Mouse (Mus musculus) heart, embryonic 16.5 days (tissue): Measurements from ENCODE around the gene Ranbp6. TPM values are rescaled to one million over a fixed set of nuclear protein-coding genes. Genes with fewer than 3 reads are reported as not detected.
A peak's percentile ranks its signal among the peaks of the same experiment; 100 is the strongest.

Source experiments
- ATAC-seq: fragments of 200-750 bp; cut with Nextera tagmentation; replicated peaks from 2 replicates; pipeline ENCODE4 v1.8.0; 2017; ENCODE audit warnings: moderate number of reproducible peaks; ENCODE audit not compliant: insufficient read depth, low FRiP score; ENCODE audit errors: extremely low read depth
- H3K27ac ChIP-seq: fragments of 300-500 bp; sonication (generic); 2 replicates; pipeline ENCODE4 v1.5.1; 2014; ENCODE audit warnings: mild to moderate bottlenecking, low read length, control low read depth, moderate library complexity
- H3K27me3 ChIP-seq: fragments of 300-500 bp; sonication (generic); 2 replicates; pipeline ENCODE4 v1.6.1; 2014; ENCODE audit warnings: low read length, mixed read lengths; ENCODE audit not compliant: control insufficient read depth, insufficient read depth
- H3K36me3 ChIP-seq: fragments of 300-500 bp; sonication (generic); 2 replicates; pipeline ENCODE4 v1.6.1; 2014; ENCODE audit not compliant: control insufficient read depth, insufficient read depth
- H3K4me1 ChIP-seq: fragments of 300-500 bp; sonication (generic); 2 replicates; pipeline ENCODE4 v1.6.1; 2014; ENCODE audit warnings: low read length, mixed read lengths; ENCODE audit not compliant: control insufficient read depth, insufficient read depth
- H3K4me2 ChIP-seq: fragments of 300-500 bp; sonication (generic); 2 replicates; pipeline ENCODE4 v1.6.1; 2014; ENCODE audit warnings: low read depth, mild to moderate bottlenecking, control low read depth, low read length
- H3K4me3 ChIP-seq: fragments of 300-500 bp; sonication (generic); 2 replicates; pipeline ENCODE4 v1.5.1; 2014; ENCODE audit warnings: mild to moderate bottlenecking, control low read depth, low read length
- H3K9ac ChIP-seq: fragments of 300-500 bp; sonication (generic); 2 replicates; pipeline ENCODE4 v1.6.1; 2014; ENCODE audit warnings: low read length, control low read depth
- H3K9me3 ChIP-seq: fragments of 300-500 bp; sonication (generic); replicated peaks from 2 replicates; pipeline ENCODE4 v1.6.1; 2016; ENCODE audit warnings: low read length; ENCODE audit not compliant: control insufficient read depth
- WGBS: fragments of 180-500 bp; shearing (Covaris S2); extraction: QIAGEN DNeasy Blood & Tissue Kit; methylation state at CpG from one replicate; pipeline ENCODE4 v1.1.7; 2014; 5-methylcytosine and 5-hydroxymethylcytosine counted together
- polyA plus RNA-seq: library from polyadenylated mRNA; unstranded; fragments of >200 nt; fragmentation: Nextera tagmentation; extraction: Ambion mirVana; gene quantifications from 2 replicates; pipeline ENCODE4 v1.2.1, GENCODE M21; 2015

The Ranbp6 gene
- polyA plus RNA-seq, 1 experiment from 2014 or later: 16.4 TPM

- H3K4me2 ChIP-seq: no peak overlapping the region
- 0 out of 2 replicates have a peak, but pooled peaks cover 2% of the 10 kb centered on the region for H3K9me3 ChIP-seq
- H3K4me3 ChIP-seq: no peak overlapping the region
- no peaks in the 10 kb centered on the region for H3K36me3 ChIP-seq
- H3K9ac ChIP-seq: no peak overlapping the region
- 51% methylated on average over 6 of the region's 6 CpGs for WGBS
- no peak for ATAC-seq
- no peaks in the 10 kb centered on the region for H3K4me1 ChIP-seq
- no peaks in the 10 kb centered on the region for H3K27me3 ChIP-seq
- H3K27ac ChIP-seq: no peak overlapping the region
Measured at GRCm38 (mm10) chr19:29824034-29824700, 11.4 kb upstream of the Ranbp6 start.

DNA sequence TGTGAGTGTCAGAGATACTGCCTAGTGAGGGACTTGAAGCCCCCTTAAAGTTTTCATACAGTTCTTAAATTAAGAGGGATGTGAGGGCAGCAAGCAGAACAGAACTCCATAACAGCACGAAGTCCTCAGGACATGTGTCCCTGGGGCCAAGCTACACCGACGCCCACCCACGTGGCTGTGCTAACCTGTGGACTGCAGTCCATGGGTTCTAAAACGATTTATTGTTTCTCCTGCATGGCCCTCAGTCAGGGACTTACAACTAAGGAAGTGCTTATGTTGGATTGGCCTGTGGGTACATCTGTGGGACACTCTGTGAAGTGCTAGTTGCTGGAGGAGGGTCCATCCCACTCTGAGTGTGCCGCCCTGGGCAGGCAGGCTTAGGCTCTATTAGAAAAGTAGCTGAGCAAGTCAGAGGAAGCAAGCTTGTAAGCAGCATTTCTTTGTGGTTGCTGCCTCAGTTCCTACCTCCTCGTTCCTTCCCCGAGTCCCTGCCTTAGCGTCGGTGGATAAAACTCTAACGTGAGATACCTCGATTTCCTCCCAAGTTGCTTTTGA is 10.8 kb upstream of the Ranbp6 start:
- Histone ChIP-seq H3K4me2 (no peak overlapping the region), H3K4me3 (no peak overlapping the region), H3K27me3 (no peaks in the 10 kb centered on the region), H3K9ac (no peak overlapping the region), H3K36me3 (no peaks in the 10 kb centered on the region), H3K9me3 (0 out of 2 replicates have a peak, but pooled peaks cover 2% of the 10 kb centered on the region), H3K4me1 (no peaks in the 10 kb centered on the region), H3K27ac (no peak overlapping the region)
- WGBS: 58% methylated on average over 12 of the region's 12 CpGs
- no peak for ATAC-seq

GRCm38 (mm10) chr19:29820966-29821365 is 8.2 kb upstream of the Ranbp6 start:
- Histone ChIP-seq H3K36me3 (no peaks in the 10 kb centered on the region), H3K27ac (no peak overlapping the region), H3K4me3 (no peak overlapping the region), H3K4me1 (no peaks in the 10 kb centered on the region), H3K27me3 (no peaks in the 10 kb centered on the region), H3K9ac (no peak overlapping the region), H3K9me3 (0 out of 2 replicates have a peak, but pooled peaks cover 2% of the 10 kb centered on the region), H3K4me2 (no peak overlapping the region)
- no peak for ATAC-seq

DNA sequence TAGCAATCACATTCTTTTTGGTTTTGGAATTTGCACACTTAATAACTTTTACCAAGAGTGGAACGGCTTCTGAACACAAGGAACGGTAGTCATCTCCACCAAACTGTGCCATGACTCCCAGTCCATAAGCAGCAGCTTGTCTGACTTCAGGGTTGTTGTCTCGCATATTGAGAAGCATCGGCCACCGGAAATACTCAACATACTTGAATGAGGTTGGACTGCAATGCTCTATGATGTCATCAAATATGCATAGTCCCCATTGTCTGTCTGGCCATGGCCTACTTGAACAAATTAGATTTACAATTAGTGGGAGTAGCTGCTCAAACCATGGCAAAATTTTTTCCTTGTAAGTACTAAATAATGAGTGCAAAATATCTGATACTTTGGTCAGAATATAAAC is 2.8 kb downstream of the Ranbp6 start:
- Histone ChIP-seq H3K4me3 (no peak overlapping the region), H3K9me3 (no peaks in the 10 kb centered on the region), H3K27me3 (no peaks in the 10 kb centered on the region; the same call in 1 of the 2 replicates), H3K27ac (no peak overlapping the region), H3K9ac (no peak overlapping the region), H3K4me1 (peaks cover 9% of the 10 kb centered on the region), H3K4me2 (no peak overlapping the region), H3K36me3 (peaks cover 17% of the 10 kb centered on the region)
- 92% methylated on average over 5 of the region's 5 CpGs for WGBS
- ATAC-seq: no peak

DNA sequence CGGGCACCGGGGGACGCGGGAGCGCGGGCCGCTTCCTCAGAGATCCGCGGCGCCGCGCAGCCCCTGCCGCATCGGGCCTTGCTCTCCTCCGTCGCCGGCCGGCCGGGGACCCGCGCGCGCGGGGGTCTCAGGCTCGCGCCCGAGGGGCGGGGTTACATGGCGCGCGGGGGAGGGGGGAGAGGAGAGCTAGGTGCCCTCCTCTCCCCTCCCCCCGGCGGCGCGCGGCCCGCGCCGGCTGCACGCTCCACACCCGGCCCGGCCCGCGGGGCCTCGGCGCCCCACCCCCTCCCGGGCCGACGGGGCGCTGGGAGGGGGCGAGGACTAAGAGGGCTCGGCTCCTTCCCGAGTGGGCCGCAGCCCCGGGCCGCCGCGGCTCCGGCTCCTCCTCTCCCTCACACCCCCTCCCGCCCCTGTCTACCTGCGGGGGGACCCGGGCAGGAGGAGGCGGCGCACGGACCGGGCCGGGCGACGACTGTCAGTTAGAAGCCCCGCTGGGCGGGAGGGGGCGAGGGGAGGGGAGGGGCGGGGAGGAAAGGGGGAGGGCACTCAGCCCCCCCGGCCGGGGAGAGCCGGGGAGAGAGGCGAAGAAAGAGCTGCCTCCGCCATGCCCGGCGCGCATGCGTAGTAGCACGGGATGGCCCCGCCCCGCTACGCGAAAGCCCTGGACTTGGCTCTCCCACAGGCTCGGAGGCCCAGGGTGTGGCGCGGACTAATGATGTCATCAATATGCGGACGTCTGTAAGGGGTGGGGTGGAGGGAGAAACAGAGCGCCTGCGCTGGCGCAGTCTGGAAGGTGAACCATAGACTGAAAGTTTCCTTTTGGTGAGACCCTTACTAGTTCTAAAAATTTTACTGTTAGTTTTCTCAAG is 6.6 kb downstream of the Ranbp6 start, which contains the start of gene 9930021J03Rik:
Gene 9930021J03Rik, minus strand, starts transcription at position 73 of the 869 bp plus-strand sequence.
- peak; percentile 89 for ATAC-seq
- Histone ChIP-seq H3K36me3 (peaks cover 19% of the 10 kb centered on the region), H3K4me3 (peak within 1 kb of the TSS; percentile 74), H3K4me2 (peak within 1 kb of the TSS; percentile 91), H3K27me3 (no peaks in the 10 kb centered on the region), H3K9me3 (no peaks in the 10 kb centered on the region), H3K27ac (peak within 1 kb of the TSS; percentile 95), H3K9ac (peak within 1 kb of the TSS; percentile 92), H3K4me1 (peaks cover 9% of the 10 kb centered on the region)
- WGBS: under 1% methylated on average over 59 of the region's 95 CpGs

DNA sequence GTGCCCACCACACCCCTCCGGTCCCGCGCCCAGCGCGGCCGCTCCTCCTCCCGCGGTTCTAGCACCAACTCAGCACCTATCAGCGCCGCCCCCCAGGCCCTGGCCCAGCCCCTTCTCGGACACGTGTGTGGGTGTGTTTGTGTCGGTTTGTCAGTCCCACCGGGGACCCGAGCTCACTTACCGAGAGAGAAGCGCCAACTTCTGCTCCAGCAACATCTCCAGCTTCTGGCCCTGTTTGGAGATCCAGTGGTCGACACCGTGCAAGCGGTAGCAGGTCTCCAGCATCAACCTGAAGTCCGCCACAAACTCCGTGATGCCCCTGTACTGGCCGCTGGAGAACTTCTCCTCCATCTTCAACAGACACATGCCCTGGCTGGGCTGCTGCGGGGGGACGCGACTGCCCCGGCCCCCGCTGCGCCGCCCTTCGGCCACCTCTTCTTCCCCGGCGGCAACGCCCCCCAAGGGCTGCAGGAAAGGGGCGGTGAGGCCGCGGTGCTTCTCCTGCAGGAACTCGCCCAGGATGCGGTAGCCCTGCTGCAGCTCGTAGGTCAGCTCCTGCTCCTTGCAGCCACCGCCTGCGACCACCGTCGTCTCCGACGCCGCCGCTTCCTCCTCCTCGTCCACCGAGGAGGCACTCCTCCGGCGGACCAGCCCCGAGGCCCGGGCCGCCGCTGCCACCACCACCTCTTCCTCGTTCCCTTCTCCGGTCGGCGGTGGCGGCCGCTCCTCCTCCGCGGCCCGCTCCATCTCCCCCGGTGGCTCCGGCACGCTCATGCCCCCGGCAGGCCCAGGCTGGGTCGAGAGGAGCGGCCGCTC is 7.5 kb downstream of the Ranbp6 start:
- Histone ChIP-seq H3K9ac (peak overlapping the region; percentile 92), H3K9me3 (no peaks in the 10 kb centered on the region), H3K4me3 (peak overlapping the region; percentile 74), H3K36me3 (peaks cover 11% of the 10 kb centered on the region), H3K4me1 (peaks cover 9% of the 10 kb centered on the region), H3K4me2 (peak overlapping the region; percentile 91), H3K27ac (peak overlapping the region; percentile 95), H3K27me3 (no peaks in the 10 kb centered on the region)
- under 1% methylated on average over 69 of the region's 72 CpGs for WGBS
- peak; percentile 58 for ATAC-seq

DNA sequence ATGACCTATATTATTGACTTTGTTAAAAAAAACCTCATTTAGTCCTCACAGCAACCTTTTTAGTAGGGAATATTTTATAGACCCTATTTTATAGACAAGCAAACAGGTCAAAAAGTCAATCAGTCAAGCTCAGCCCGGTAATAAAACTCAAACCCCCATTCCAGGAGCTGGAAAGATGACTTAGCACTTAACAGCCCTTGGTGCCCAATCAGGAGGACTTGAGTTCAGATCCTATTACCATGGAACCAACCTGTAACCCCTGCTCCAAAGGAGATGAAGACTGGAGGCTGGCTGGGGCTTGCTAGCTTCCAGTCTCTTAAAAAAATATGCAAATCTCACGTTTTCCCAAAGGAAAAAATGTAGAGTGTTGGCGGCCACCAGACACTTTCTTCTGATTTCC is 8.8 kb downstream of the Ranbp6 start:
- no peak for ATAC-seq
- no peaks in the 10 kb centered on the region for H3K27me3 ChIP-seq
- H3K4me2 ChIP-seq: peak overlapping the region; percentile 60
- no peak overlapping the region for H3K27ac ChIP-seq
- H3K9me3 ChIP-seq: no peaks in the 10 kb centered on the region
- H3K36me3 ChIP-seq: peaks cover 3% of the 10 kb centered on the region
- peaks cover 9% of the 10 kb centered on the region for H3K4me1 ChIP-seq
- WGBS: 54% methylated on average over 3 of the region's 3 CpGs
- no peak overlapping the region for H3K9ac ChIP-seq
- H3K4me3 ChIP-seq: peak overlapping the region; percentile 33

- Histone ChIP-seq H3K4me2 (no peak overlapping the region), H3K9me3 (no peaks in the 10 kb centered on the region), H3K4me3 (no peak overlapping the region), H3K27ac (no peak overlapping the region), H3K27me3 (no peaks in the 10 kb centered on the region), H3K4me1 (peaks cover 6% of the 10 kb centered on the region; the same call in 1 of the 2 replicates), H3K36me3 (no peaks in the 10 kb centered on the region), H3K9ac (no peak overlapping the region)
- WGBS: 82% methylated on average over 3 of the region's 3 CpGs
- ATAC-seq: no peak
Measured at GRCm38 (mm10) chr19:29797371-29797770, 15.4 kb downstream of the Ranbp6 start.
